Mouse (Mus musculus) liver, embryonic 11.5 days (tissue): ENCODE data around the gene Pnmal1. TPM values are rescaled to one million over a fixed set of nuclear protein-coding genes. Genes with fewer than 3 reads are reported as not detected.

Source experiments
- ATAC-seq: fragments of 200-750 bp; cut with Nextera tagmentation; replicated peaks from 2 replicates; pipeline ENCODE4 v1.8.0; 2017; ENCODE audit warnings: moderate number of reproducible peaks, mild to moderate bottlenecking, moderate TSS enrichment, moderate library complexity; ENCODE audit not compliant: low FRiP score
- DNase-seq: peaks from one replicate; pipeline ENCODE4 v3.0.0-alpha.2; 2017; ENCODE audit warnings: low spot score
- H3K27ac ChIP-seq: fragments of 300-500 bp; sonication (generic); 2 replicates; pipeline ENCODE4 v1.5.1; 2014; ENCODE audit warnings: mild to moderate bottlenecking, low read depth, low read length, control low read depth
- H3K27me3 ChIP-seq: fragments of 300-500 bp; sonication (generic); replicated peaks from 2 replicates; pipeline ENCODE4 v1.6.1; 2014; ENCODE audit warnings: low read length, mixed read lengths; ENCODE audit not compliant: control insufficient read depth, insufficient read depth
- H3K36me3 ChIP-seq: fragments of 300-500 bp; sonication (generic); 2 replicates; pipeline ENCODE4 v1.6.1; 2014; ENCODE audit warnings: mild to moderate bottlenecking, low read length, moderate library complexity, mixed read lengths; ENCODE audit not compliant: control insufficient read depth, insufficient read depth
- H3K4me1 ChIP-seq: fragments of 300-500 bp; sonication (generic); replicated peaks from 2 replicates; pipeline ENCODE4 v1.6.1; 2014; ENCODE audit warnings: low read length, mixed read lengths; ENCODE audit not compliant: control insufficient read depth, insufficient read depth
- H3K4me2 ChIP-seq: fragments of 300-500 bp; sonication (generic); 2 replicates; pipeline ENCODE4 v1.6.1; 2014; ENCODE audit warnings: mild to moderate bottlenecking, control low read depth, moderate library complexity
- H3K4me3 ChIP-seq: fragments of 300-500 bp; sonication (generic); 2 replicates; pipeline ENCODE4 v1.5.1; 2014; ENCODE audit warnings: low read depth, low read length, control low read depth
- H3K9ac ChIP-seq: fragments of 300-500 bp; sonication (generic); 2 replicates; pipeline ENCODE4 v1.6.1; 2014; ENCODE audit warnings: low read depth, low read length, control low read depth
- H3K9me3 ChIP-seq: fragments of 300-500 bp; sonication (generic); 2 replicates; pipeline ENCODE4 v1.6.1; 2016; ENCODE audit warnings: low read length, inconsistent platforms, mixed read lengths; ENCODE audit not compliant: control insufficient read depth
- WGBS: fragments of 180-500 bp; shearing (Covaris S2); extraction: QIAGEN DNeasy Blood & Tissue Kit; methylation state at CpG from one replicate; pipeline ENCODE4 v1.1.7; 2014; 5-methylcytosine and 5-hydroxymethylcytosine counted together
- polyA plus RNA-seq: library from polyadenylated mRNA; unstranded; fragments of >200 nt; fragmentation: Nextera tagmentation; extraction: Ambion mirVana; gene quantifications from 2 replicates; pipeline ENCODE4 v1.2.1, GENCODE M21; 2014

Pnmal1 gene
- polyA plus RNA-seq, 1 experiment from 2014 or later, result 0.18 TPM

GRCm38 (mm10) chr7:17007300-17007699 is 47.8 kb downstream of the Pnmal1 start:
- Histone ChIP-seq H3K9me3 (no peaks in the 10 kb centered on the region), H3K4me1 (no peaks in the 10 kb centered on the region), H3K9ac (no peak overlapping the region), H3K4me3 (no peak overlapping the region), H3K27me3 (no peaks in the 10 kb centered on the region), H3K27ac (no peak overlapping the region), H3K4me2 (no peak overlapping the region), H3K36me3 (peaks cover 70% of the 10 kb centered on the region)
- DNase-seq (no peak), ATAC-seq (no peak)
- WGBS, result 83% methylated on average over 4 of the region's 4 CpGs

- ATAC-seq (no peak), DNase-seq (no peak)
- 87% methylated on average over 16 of the region's 16 CpGs for WGBS
- Histone ChIP-seq H3K9me3 (no peaks in the 10 kb centered on the region), H3K4me1 (no peaks in the 10 kb centered on the region), H3K4me3 (no peak overlapping the region), H3K27ac (no peak overlapping the region), H3K9ac (no peak overlapping the region), H3K4me2 (no peak overlapping the region), H3K27me3 (no peaks in the 10 kb centered on the region), H3K36me3 (peaks cover 86% of the 10 kb centered on the region)
These were observed 50.0 kb downstream of the Pnmal1 start for GRCm38 (mm10) chr7:17009326-17010009.

GRCm38 (mm10) chr7:17010010-17010347 is 50.5 kb downstream of the Pnmal1 start:
- Histone ChIP-seq H3K36me3 (peaks cover 83% of the 10 kb centered on the region), H3K27ac (no peak overlapping the region), H3K4me3 (no peak overlapping the region), H3K9ac (no peak overlapping the region), H3K4me2 (no peak overlapping the region), H3K9me3 (no peaks in the 10 kb centered on the region), H3K27me3 (no peaks in the 10 kb centered on the region), H3K4me1 (no peaks in the 10 kb centered on the region)
- ATAC-seq, result no peak
- WGBS, result 92% methylated on average over 5 of the region's 5 CpGs
- no peak for DNase-seq

GRCm38 (mm10) chr7:17011909-17012590 is 52.6 kb downstream of the Pnmal1 start:
- 89% methylated on average over 7 of the region's 7 CpGs for WGBS
- no peaks in the 10 kb centered on the region for H3K27me3 ChIP-seq
- DNase-seq (no peak), ATAC-seq (no peak)
- peaks cover 78% of the 10 kb centered on the region for H3K36me3 ChIP-seq
- no peak overlapping the region for H3K4me2 ChIP-seq
- H3K4me3 ChIP-seq, result no peak overlapping the region
- no peak overlapping the region for H3K9ac ChIP-seq
- H3K9me3 ChIP-seq, result no peaks in the 10 kb centered on the region
- no peak overlapping the region for H3K27ac ChIP-seq
- H3K4me1 ChIP-seq, result no peaks in the 10 kb centered on the region

Other genes starting within 250 kb of the Pnmal1 start
- gene Ceacam9, start 237.8 kb upstream of the Pnmal1 start, polyA plus RNA-seq, result not detected in 2 replicates
- 289 and 300 TPM in 2 replicates for gene Ap2s1, start 221.3 kb upstream of the Pnmal1 start, polyA plus RNA-seq
- gene Slc1a5, start 178.3 kb upstream of the Pnmal1 start, polyA plus RNA-seq, result 58.4 and 67.9 TPM in 2 replicates
- 74.8 and 80.9 TPM in 2 replicates for gene Strn4, start 143.8 kb upstream of the Pnmal1 start, polyA plus RNA-seq
- gene Fkrp, start 142.9 kb upstream of the Pnmal1 start, polyA plus RNA-seq, result 20.3 and 22.9 TPM in 2 replicates
- 7.6 and 8.4 TPM in 2 replicates for gene Prkd2, start 116.8 kb upstream of the Pnmal1 start, polyA plus RNA-seq
- gene Dact3, start 84.4 kb upstream of the Pnmal1 start, polyA plus RNA-seq, result 2.5 and 2.6 TPM in 2 replicates
- 1.8 and 3.3 TPM in 2 replicates for gene Gng8, start 67.9 kb upstream of the Pnmal1 start, polyA plus RNA-seq
- 1.2 and 1.3 TPM in 2 replicates for gene Ptgir, start 53.2 kb upstream of the Pnmal1 start, polyA plus RNA-seq
- 147 and 169 TPM in 2 replicates for gene Calm3, start 35.6 kb upstream of the Pnmal1 start, polyA plus RNA-seq
- gene Pnmal2, start 15.0 kb upstream of the Pnmal1 start, polyA plus RNA-seq, result 0.58 and 0.80 TPM in 2 replicates
- gene Gm42372, start 23.4 kb downstream of the Pnmal1 start, polyA plus RNA-seq, result 0.15 and 0.16 TPM in 2 replicates
- gene Ccdc8, start 33.0 kb downstream of the Pnmal1 start, polyA plus RNA-seq, result 13.2 and 13.5 TPM in 2 replicates
- 124 and 128 TPM in 2 replicates for gene Ppp5c, start 68.2 kb downstream of the Pnmal1 start, polyA plus RNA-seq
- gene Hif3a, start 102.7 kb downstream of the Pnmal1 start, polyA plus RNA-seq, result 28.3 and 32.1 TPM in 2 replicates
- gene Psg16, start 114.4 kb downstream of the Pnmal1 start, polyA plus RNA-seq, result 0.12 TPM in 2 replicates
- gene Ceacam3, start 190.6 kb downstream of the Pnmal1 start, polyA plus RNA-seq, result not detected in 2 replicates
- not detected in 2 replicates for gene Psg29, start 243.8 kb downstream of the Pnmal1 start, polyA plus RNA-seq